Mouse (Mus musculus) lung, postnatal 0 days (tissue): ENCODE data around the gene Mdga1. TPM values are rescaled to one million over a fixed set of nuclear protein-coding genes. Genes with fewer than 3 reads are reported as not detected.

Experiments used
- ATAC-seq: fragments of 200-750 bp; cut with Nextera tagmentation; 2 replicates; pipeline ENCODE4 v1.8.0; 2017; ENCODE audit warnings: moderate library complexity
- DNase-seq: peaks from one replicate; pipeline ENCODE4 v3.0.0-alpha.2; 2016; ENCODE audit warnings: low spot score
- H3K27ac ChIP-seq: fragments of 300-500 bp; sonication (generic); 2 replicates; pipeline ENCODE4 v1.5.1; 2014; ENCODE audit warnings: antibody characterized with exemption, mild to moderate bottlenecking, low read length, mixed read lengths
- H3K27me3 ChIP-seq: fragments of 300-500 bp; sonication (generic); replicated peaks from 2 replicates; pipeline ENCODE4 v1.6.1; 2014; ENCODE audit warnings: low read length, mixed read lengths; ENCODE audit not compliant: insufficient read depth
- H3K36me3 ChIP-seq: fragments of 300-500 bp; sonication (generic); 2 replicates; pipeline ENCODE4 v1.6.1; 2014; ENCODE audit warnings: low read length, mixed read lengths; ENCODE audit not compliant: insufficient read depth
- H3K4me1 ChIP-seq: fragments of 300-500 bp; sonication (generic); 2 replicates; pipeline ENCODE4 v1.6.1; 2014; ENCODE audit warnings: antibody characterized with exemption, low read depth, low read length, mixed read lengths; ENCODE audit not compliant: insufficient read depth
- H3K4me2 ChIP-seq: fragments of 300-500 bp; sonication (generic); replicated peaks from 2 replicates; pipeline ENCODE4 v1.6.1; 2014; ENCODE audit warnings: low read depth, mild to moderate bottlenecking, low read length, moderate library complexity, mixed read lengths
- H3K4me3 ChIP-seq: fragments of 300-500 bp; sonication (generic); 2 replicates; pipeline ENCODE4 v1.5.1; 2014; ENCODE audit warnings: low read depth, low read length
- H3K9ac ChIP-seq: fragments of 300-500 bp; sonication (generic); replicated peaks from 2 replicates; pipeline ENCODE4 v1.6.1; 2014; ENCODE audit warnings: low read depth, mild to moderate bottlenecking
- H3K9me3 ChIP-seq: fragments of 300-500 bp; sonication (generic); 2 replicates; pipeline ENCODE4 v1.6.1; 2016; ENCODE audit warnings: low read length, mixed read lengths
- CTCF ChIP-seq: IDR thresholded peaks from 2 replicates; pipeline ENCODE4 v1.5.1; 2016; ENCODE audit warnings: antibody characterized with exemption, mild to moderate bottlenecking
- EP300 ChIP-seq: IDR thresholded peaks from 2 replicates; pipeline ENCODE4 v1.6.1; 2016; ENCODE audit warnings: antibody characterized with exemption, mild to moderate bottlenecking, control low read depth
- WGBS: fragments of 180-500 bp; shearing (Covaris S2); extraction: QIAGEN DNeasy Blood & Tissue Kit; methylation state at CpG from one replicate; pipeline ENCODE4 v1.1.7; 2014; 5-methylcytosine and 5-hydroxymethylcytosine counted together
- polyA plus RNA-seq: library from polyadenylated mRNA; unstranded; fragments of >200 nt; fragmentation: Nextera tagmentation; extraction: Ambion mirVana; gene quantifications from 2 replicates; pipeline ENCODE4 v1.2.1, GENCODE M21; 2015

Mdga1 gene
- polyA plus RNA-seq, 1 experiment from 2014 or later, result 3.2 TPM

- H3K27ac ChIP-seq, result no peak overlapping the region
- H3K4me1 ChIP-seq, result no peaks in the 10 kb centered on the region
- H3K27me3 ChIP-seq, result no peaks in the 10 kb centered on the region
- TF ChIP-seq CTCF (peak; percentile 82), EP300 (no peak)
- peak; percentile 16; the same call in 1 of the 2 replicates for ATAC-seq
- no peak overlapping the region for H3K9ac ChIP-seq
- no peak overlapping the region for H3K4me3 ChIP-seq
- no peaks in the 10 kb centered on the region for H3K9me3 ChIP-seq
- no peaks in the 10 kb centered on the region for H3K36me3 ChIP-seq
- WGBS, result 38% methylated on average over 17 of the region's 17 CpGs
- no peak overlapping the region for H3K4me2 ChIP-seq
- DNase-seq, result peak; percentile 33
Measured at GRCm38 (mm10) chr17:29848793-29849435, 121.0 kb downstream of the Mdga1 start.

GRCm38 (mm10) chr17:29847291-29847690, 122.6 kb downstream of the Mdga1 start:
- Histone ChIP-seq H3K9me3 (no peaks in the 10 kb centered on the region), H3K27me3 (no peaks in the 10 kb centered on the region), H3K4me3 (no peak overlapping the region), H3K27ac (no peak overlapping the region), H3K36me3 (no peaks in the 10 kb centered on the region), H3K4me2 (no peak overlapping the region), H3K9ac (no peak overlapping the region), H3K4me1 (peaks cover under 1% of the 10 kb centered on the region; the same call in 1 of the 2 replicates)
- ATAC-seq (peak; percentile 76), DNase-seq (peak; percentile 78)
- WGBS, result 33% methylated on average over 8 of the region's 8 CpGs
- TF ChIP-seq CTCF (no peak), EP300 (peak; percentile 19; the same call in 1 of the 2 replicates)

- no peak overlapping the region for H3K9ac ChIP-seq
- H3K4me1 ChIP-seq, result peaks cover 4% of the 10 kb centered on the region; the same call in 1 of the 2 replicates
- TF ChIP-seq CTCF, result no peak
- no peak for TF ChIP-seq EP300
- 59% methylated on average over 15 of the region's 15 CpGs for WGBS
- H3K36me3 ChIP-seq, result no peaks in the 10 kb centered on the region
- H3K27me3 ChIP-seq, result no peaks in the 10 kb centered on the region
- no peak overlapping the region for H3K27ac ChIP-seq
- no peak overlapping the region for H3K4me3 ChIP-seq
- DNase-seq (no peak), ATAC-seq (no peak)
- H3K4me2 ChIP-seq, result no peak overlapping the region
- H3K9me3 ChIP-seq, result no peaks in the 10 kb centered on the region
Measured at GRCm38 (mm10) chr17:29846284-29846683, 123.6 kb downstream of the Mdga1 start.

- Histone ChIP-seq H3K4me3 (no peak overlapping the region), H3K9me3 (no peaks in the 10 kb centered on the region), H3K36me3 (no peaks in the 10 kb centered on the region), H3K27ac (no peak overlapping the region), H3K9ac (no peak overlapping the region), H3K4me2 (no peak overlapping the region), H3K27me3 (no peaks in the 10 kb centered on the region), H3K4me1 (peaks cover 4% of the 10 kb centered on the region; the same call in 1 of the 2 replicates)
- ATAC-seq, result no peak
- DNase-seq, result no peak
- 89% methylated on average over 6 of the region's 6 CpGs for whole genome bisulfite sequencing
- TF ChIP-seq EP300 (no peak), CTCF (no peak)
Measured at GRCm38 (mm10) chr17:29844949-29845348, 124.9 kb downstream of the Mdga1 start.

- DNase-seq, result no peak
- Histone ChIP-seq H3K27me3 (no peaks in the 10 kb centered on the region), H3K4me1 (peaks cover 4% of the 10 kb centered on the region; the same call in 1 of the 2 replicates), H3K4me2 (no peak overlapping the region), H3K9me3 (no peaks in the 10 kb centered on the region), H3K36me3 (no peaks in the 10 kb centered on the region), H3K9ac (no peak overlapping the region), H3K27ac (no peak overlapping the region), H3K4me3 (no peak overlapping the region)
- no peak for ATAC-seq
- no peak for TF ChIP-seq EP300
- no peak for TF ChIP-seq CTCF
- WGBS, result 89% methylated on average over 7 of the region's 7 CpGs
Measured at GRCm38 (mm10) chr17:29843419-29844162, 126.3 kb downstream of the Mdga1 start.
